Mouse (Mus musculus): Measurements from ENCODE around the gene Vat1l.

DNA sequence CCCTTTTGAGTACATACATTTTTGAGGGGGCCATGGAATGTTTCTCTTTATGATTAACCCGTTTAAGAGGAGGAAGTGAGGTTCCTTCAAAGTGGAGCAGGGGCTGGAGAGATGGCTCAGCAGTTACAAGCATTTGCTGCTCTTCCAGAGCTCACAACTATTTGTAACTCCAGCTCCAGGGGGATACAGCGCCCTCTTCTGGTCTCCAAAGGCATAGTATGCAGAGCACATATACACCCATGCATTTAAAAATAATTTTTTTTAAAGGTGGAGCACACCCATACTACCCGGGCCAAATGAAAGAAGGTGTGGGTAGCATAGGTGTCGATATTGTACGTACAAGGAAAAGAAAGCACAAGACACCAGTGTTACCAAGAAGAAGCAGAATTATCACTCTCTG, 157.8 kb downstream of the Vat1l start:
- peak; percentile 23; the same call in 1 of the 2 replicates for TF ChIP-seq CTCF (IDR thresholded peaks at IDR 0.05; ENCODE audit: low read depth)
- TF ChIP-seq EP300 (IDR thresholded peaks at IDR 0.05; ENCODE audit: low read depth), result no peak
